Mouse (Mus musculus) ES-Bruce4 (cell line): ENCODE measurements around the gene Lrmda.

Experiments
- CTCF ChIP-seq: IDR thresholded peaks from one replicate; pipeline ENCODE4 v1.8.1; 2011; ENCODE audit warnings: low read depth, low read length
- POLR2A ChIP-seq: IDR thresholded peaks from one replicate; pipeline ENCODE4 v1.8.1; 2011; ENCODE audit warnings: low read length; ENCODE audit not compliant: insufficient read depth

GRCm38 (mm10) chr14:21987660-21988576 lies 31.6 kb upstream of the Lrmda start:
- TF ChIP-seq CTCF (no peak), POLR2A (no peak)
